Mouse (Mus musculus): ENCODE measurements around the gene B3gat3. TPM values are rescaled to one million over a fixed set of nuclear protein-coding genes. Genes with fewer than 3 reads are reported as not detected.

B3gat3 gene
- polyA plus RNA-seq, 1 experiment from 2014 or later: 20.2 TPM

GRCm38 (mm10) chr19:8940526-8941133 is 20.5 kb downstream of the B3gat3 start:
- Histone ChIP-seq H3K9ac (replicated peaks) (peak overlapping the region; percentile 98), H3K4me3 (ENCODE audit: low read depth, low read length) (0 out of 2 replicates have a peak overlapping the region, but pooled peaks have one; percentile 90), H3K4me2 (ENCODE audit: low read depth, low read length) (no peak overlapping the region), H3K27ac (ENCODE audit: low read depth) (no peak overlapping the region), H3K9me3 (ENCODE audit: low read length) (no peaks in the 10 kb centered on the region), H3K36me3 (replicated peaks; ENCODE audit: insufficient read depth, low read length) (peaks cover 39% of the 10 kb centered on the region), H3K4me1 (ENCODE audit: insufficient read depth) (peaks cover 36% of the 10 kb centered on the region), H3K27me3 (ENCODE audit: insufficient read depth, low read length) (no peaks in the 10 kb centered on the region)
- TF ChIP-seq CTCF (IDR thresholded peaks at IDR 0.05; ENCODE audit: low read depth) (no peak), EP300 (IDR thresholded peaks at IDR 0.05; ENCODE audit: low read depth) (no peak)
- DNase-seq (no peak), ATAC-seq (no peak)
- WGBS (ENCODE audit: insufficient replicate concordance): 83% methylated on average over 15 of the region's 15 CpGs

GRCm38 (mm10) chr19:8941136-8941514 is 21.0 kb downstream of the B3gat3 start:
- H3K9me3 ChIP-seq (ENCODE audit: low read length): no peaks in the 10 kb centered on the region
- H3K27me3 ChIP-seq (ENCODE audit: insufficient read depth, low read length): no peaks in the 10 kb centered on the region
- no peak for DNase-seq
- H3K9ac ChIP-seq (replicated peaks): peak overlapping the region; percentile 98
- H3K4me3 ChIP-seq (ENCODE audit: low read depth, low read length): peak overlapping the region; percentile 90
- TF ChIP-seq EP300 (IDR thresholded peaks at IDR 0.05; ENCODE audit: low read depth) (no peak), CTCF (IDR thresholded peaks at IDR 0.05; ENCODE audit: low read depth) (no peak)
- no peak for ATAC-seq
- peak overlapping the region; percentile 77 for H3K4me2 ChIP-seq (ENCODE audit: low read depth, low read length)
- H3K27ac ChIP-seq (ENCODE audit: low read depth): peak overlapping the region; percentile 80
- H3K36me3 ChIP-seq (replicated peaks; ENCODE audit: insufficient read depth, low read length): peaks cover 43% of the 10 kb centered on the region
- WGBS (ENCODE audit: insufficient replicate concordance): 49% methylated on average over 10 of the region's 10 CpGs
- peaks cover 36% of the 10 kb centered on the region for H3K4me1 ChIP-seq (ENCODE audit: insufficient read depth)

GRCm38 (mm10) chr19:8941515-8942217 is 21.5 kb downstream of the B3gat3 start, which contains the start of gene Mta2:
Gene Mta2 (plus strand): TSS chr19:8941875.
- Histone ChIP-seq H3K9me3 (ENCODE audit: low read length) (no peaks in the 10 kb centered on the region), H3K4me2 (ENCODE audit: low read depth, low read length) (peak within 1 kb of the TSS; percentile 77), H3K4me1 (ENCODE audit: insufficient read depth) (peaks cover 36% of the 10 kb centered on the region), H3K27ac (ENCODE audit: low read depth) (peak within 1 kb of the TSS; percentile 99), H3K27me3 (ENCODE audit: insufficient read depth, low read length) (no peaks in the 10 kb centered on the region), H3K36me3 (replicated peaks; ENCODE audit: insufficient read depth, low read length) (peaks cover 43% of the 10 kb centered on the region), H3K4me3 (ENCODE audit: low read depth, low read length) (peak within 1 kb of the TSS; percentile 90), H3K9ac (replicated peaks) (peak within 1 kb of the TSS; percentile 98)
- peak; percentile 97 for DNase-seq
- ATAC-seq: peak; percentile 91
- TF ChIP-seq EP300 (IDR thresholded peaks at IDR 0.05; ENCODE audit: low read depth): peak; percentile 49; the same call in 1 of the 2 replicates
- 0 out of 2 replicates have a peak, but pooled peaks have one; percentile 27 for TF ChIP-seq CTCF (IDR thresholded peaks at IDR 0.05; ENCODE audit: low read depth)
- under 1% methylated on average over 64 of the region's 64 CpGs for WGBS (ENCODE audit: insufficient replicate concordance)

GRCm38 (mm10) chr19:8942276-8942964 is 22.2 kb downstream of the B3gat3 start:
- TF ChIP-seq EP300 (IDR thresholded peaks at IDR 0.05; ENCODE audit: low read depth) (no peak), CTCF (IDR thresholded peaks at IDR 0.05; ENCODE audit: low read depth) (no peak)
- peak; percentile 43 for ATAC-seq
- peak overlapping the region; percentile 99 for H3K27ac ChIP-seq (ENCODE audit: low read depth)
- peak; percentile 73 for DNase-seq
- H3K4me2 ChIP-seq (ENCODE audit: low read depth, low read length): peak overlapping the region; percentile 77
- peaks cover 43% of the 10 kb centered on the region for H3K36me3 ChIP-seq (replicated peaks; ENCODE audit: insufficient read depth, low read length)
- WGBS (ENCODE audit: insufficient replicate concordance): 1% methylated on average over 45 of the region's 46 CpGs
- H3K9me3 ChIP-seq (ENCODE audit: low read length): no peaks in the 10 kb centered on the region
- no peaks in the 10 kb centered on the region for H3K27me3 ChIP-seq (ENCODE audit: insufficient read depth, low read length)
- peak overlapping the region; percentile 98 for H3K9ac ChIP-seq (replicated peaks)
- peak overlapping the region; percentile 90 for H3K4me3 ChIP-seq (ENCODE audit: low read depth, low read length)
- peaks cover 38% of the 10 kb centered on the region for H3K4me1 ChIP-seq (ENCODE audit: insufficient read depth)

- Histone ChIP-seq H3K4me1 (ENCODE audit: insufficient read depth) (peaks cover 38% of the 10 kb centered on the region), H3K4me3 (ENCODE audit: low read depth, low read length) (peak overlapping the region; percentile 90), H3K4me2 (ENCODE audit: low read depth, low read length) (peak overlapping the region; percentile 77), H3K27me3 (ENCODE audit: insufficient read depth, low read length) (no peaks in the 10 kb centered on the region), H3K27ac (ENCODE audit: low read depth) (peak overlapping the region; percentile 99; the same call in 1 of the 2 replicates), H3K9ac (replicated peaks) (peak overlapping the region; percentile 98), H3K9me3 (ENCODE audit: low read length) (no peaks in the 10 kb centered on the region), H3K36me3 (replicated peaks; ENCODE audit: insufficient read depth, low read length) (peaks cover 48% of the 10 kb centered on the region)
- TF ChIP-seq EP300 (IDR thresholded peaks at IDR 0.05; ENCODE audit: low read depth) (no peak), CTCF (IDR thresholded peaks at IDR 0.05; ENCODE audit: low read depth) (no peak)
- 45% methylated on average over 2 of the region's 2 CpGs for WGBS (ENCODE audit: insufficient replicate concordance)
- no peak for DNase-seq
- ATAC-seq: no peak
Observed at GRCm38 (mm10) chr19:8943047-8943446, 22.9 kb downstream of the B3gat3 start.

GRCm38 (mm10) chr19:8944062-8944461 is 23.9 kb downstream of the B3gat3 start:
- ATAC-seq (0 out of 2 replicates have a peak, but pooled peaks have one; percentile 1), DNase-seq (peak; percentile 75)
- WGBS (ENCODE audit: insufficient replicate concordance): 23% methylated on average over 5 of the region's 5 CpGs
- Histone ChIP-seq H3K9me3 (ENCODE audit: low read length) (no peaks in the 10 kb centered on the region), H3K4me2 (ENCODE audit: low read depth, low read length) (peak overlapping the region; percentile 77), H3K4me1 (ENCODE audit: insufficient read depth) (peaks cover 38% of the 10 kb centered on the region), H3K36me3 (replicated peaks; ENCODE audit: insufficient read depth, low read length) (peaks cover 53% of the 10 kb centered on the region), H3K4me3 (ENCODE audit: low read depth, low read length) (peak overlapping the region; percentile 90), H3K27ac (ENCODE audit: low read depth) (peak overlapping the region; percentile 99), H3K9ac (replicated peaks) (peak overlapping the region; percentile 98), H3K27me3 (ENCODE audit: insufficient read depth, low read length) (no peaks in the 10 kb centered on the region)
- no peak for TF ChIP-seq CTCF (IDR thresholded peaks at IDR 0.05; ENCODE audit: low read depth)
- peak; percentile 74 for TF ChIP-seq EP300 (IDR thresholded peaks at IDR 0.05; ENCODE audit: low read depth)

Data from liver, postnatal 0 days (tissue).